Mouse (Mus musculus) left cerebral cortex, postnatal 14 days (tissue): ENCODE results near the gene Acvrl1. TPM values are rescaled to one million over a fixed set of nuclear protein-coding genes. Genes with fewer than 3 reads are reported as not detected.

ENCODE experiments used
- DNase-seq, 2 experiments: peaks; one replicate each; pipeline ENCODE4 v3.0.0; 2021 to 2022; ENCODE audit warnings: low spot score in 2 of 2, mixed read lengths in 1 of 2
- intact Hi-C: fragments of 180-260 bp; cut with DNase I; formaldehyde crosslinking; loops from one replicate; pipeline ENCODE4 v1.15.1; 2025
- total RNA-seq, 2 experiments: library from RNA; stranded (reverse); gene quantifications; 2 replicates each; pipeline ENCODE4 v1.2.3; 2021

Gene Acvrl1
- total RNA-seq, 2 experiments from 2014 or later = 12.9 to 17.1 TPM

DNA sequence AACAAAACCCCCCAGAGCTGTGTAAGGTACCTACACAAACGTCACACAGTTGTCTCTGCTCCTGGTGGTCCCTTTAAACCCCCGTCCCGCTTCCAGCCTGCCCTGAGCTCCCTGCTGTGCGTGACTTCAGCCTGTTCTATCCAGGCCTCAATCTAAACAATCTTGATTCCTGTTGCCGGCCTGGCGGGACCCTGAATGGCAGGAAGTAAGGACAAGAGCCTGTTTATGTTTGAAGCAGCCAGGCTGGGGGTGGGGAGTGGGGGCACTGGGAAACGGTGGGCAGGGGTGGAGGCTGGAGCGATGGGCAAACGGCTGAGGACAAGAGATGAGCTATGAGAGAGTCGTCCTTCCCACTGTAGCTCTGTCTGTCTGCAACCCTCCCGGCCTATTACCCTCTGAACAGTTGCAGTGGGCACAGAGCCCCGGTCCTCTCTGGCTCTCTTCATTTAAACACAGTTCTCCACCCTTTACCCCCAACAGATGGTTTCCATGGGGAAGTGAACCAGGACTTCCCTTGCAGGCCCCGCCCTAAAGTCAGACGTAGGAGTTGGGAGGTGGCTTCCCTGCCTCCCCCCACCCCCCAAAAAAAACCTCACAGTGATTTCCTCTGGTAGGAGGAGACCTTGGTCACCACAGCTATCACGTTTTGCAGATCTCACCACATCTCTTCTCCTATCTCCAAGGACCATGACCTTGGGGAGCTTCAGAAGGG, 5.8 kb downstream of the Acvrl1 start:
- intact Hi-C loops = no loop called here
- no peak for DNase-seq

DNA sequence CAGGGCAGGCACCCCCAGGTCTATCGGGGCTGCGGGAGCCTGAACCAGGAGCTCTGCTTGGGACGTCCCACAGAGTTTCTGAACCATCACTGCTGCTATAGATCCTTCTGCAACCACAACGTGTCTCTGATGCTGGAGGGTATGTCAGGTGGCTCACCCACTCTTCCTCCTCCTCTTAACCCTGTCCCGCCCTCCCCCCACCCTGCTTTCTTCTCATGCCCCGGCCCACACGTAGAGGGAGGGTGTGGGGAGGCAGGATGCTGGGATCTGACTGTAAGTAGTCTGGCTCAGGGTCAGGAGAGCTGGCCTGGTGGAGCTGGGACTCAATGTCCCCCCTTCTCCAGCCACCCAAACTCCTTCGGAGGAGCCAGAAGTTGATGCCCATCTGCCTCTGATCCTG, 7.1 kb downstream of the Acvrl1 start:
- intact Hi-C loops = no loop called here

DNA sequence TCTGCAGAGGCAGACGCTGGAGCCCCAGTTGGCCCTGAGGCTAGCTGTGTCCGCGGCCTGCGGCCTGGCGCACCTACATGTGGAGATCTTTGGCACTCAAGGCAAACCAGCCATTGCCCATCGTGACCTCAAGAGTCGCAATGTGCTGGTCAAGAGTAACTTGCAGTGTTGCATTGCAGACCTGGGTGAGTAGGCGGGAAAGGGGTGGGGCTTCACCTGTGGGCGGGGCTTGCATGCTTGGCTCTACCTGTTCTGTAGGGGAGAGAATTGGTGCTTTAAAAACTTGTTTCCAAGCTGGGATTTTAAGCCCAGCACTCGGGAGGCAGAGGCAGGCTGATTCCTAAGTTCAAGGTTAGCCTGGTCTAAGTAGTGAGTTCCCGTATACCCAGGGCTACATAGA, 9.1 kb downstream of the Acvrl1 start:
- no peak for DNase-seq
- intact Hi-C loops = no loop called here

More for the DNA sequence above, 7.1 kb downstream of the Acvrl1 start:
- no peak for DNase-seq

DNA sequence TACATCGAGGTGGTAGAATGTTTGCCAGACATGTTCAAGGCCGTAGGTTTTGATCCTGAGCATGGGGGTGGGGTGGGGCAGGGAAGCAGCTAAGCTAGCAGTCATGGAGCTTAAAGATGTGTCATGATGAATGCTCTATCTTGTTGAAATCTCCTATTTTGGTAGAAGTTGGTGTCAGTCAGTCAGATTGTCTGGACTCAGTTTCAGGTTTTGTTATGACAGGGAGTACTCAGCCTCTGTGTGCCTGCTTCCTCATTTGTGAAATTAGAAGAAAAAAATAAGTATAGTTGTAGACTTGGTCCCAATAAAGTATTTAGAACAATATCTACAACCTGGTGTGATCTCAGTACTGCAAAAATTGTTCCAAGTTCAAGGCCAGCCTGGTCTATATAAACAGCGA, 10.4 kb downstream of the Acvrl1 start:
- intact Hi-C loops = no loop called here
- DNase-seq = no peak

DNA sequence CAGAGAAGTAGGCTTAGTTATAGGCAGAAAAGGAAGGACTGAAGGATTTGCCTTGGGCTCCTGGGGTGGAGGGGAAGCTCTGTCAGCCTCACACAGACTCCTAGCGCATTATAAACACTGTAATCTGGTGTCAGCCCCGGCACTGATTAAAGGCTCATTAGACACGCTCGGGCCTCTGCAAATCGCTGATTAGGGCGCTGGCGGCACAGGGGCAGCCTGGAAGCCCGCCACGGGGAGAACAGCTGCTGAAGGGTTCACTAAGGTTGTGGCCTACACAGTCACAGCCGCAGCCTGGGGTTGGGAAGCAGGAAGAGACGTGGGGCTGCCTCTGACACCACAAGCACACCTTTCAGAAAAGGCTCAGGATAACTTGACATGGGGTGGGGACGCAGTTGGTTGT, 11.6 kb downstream of the Acvrl1 start:
- intact Hi-C loops = no loop called here
- no peak for DNase-seq

DNA sequence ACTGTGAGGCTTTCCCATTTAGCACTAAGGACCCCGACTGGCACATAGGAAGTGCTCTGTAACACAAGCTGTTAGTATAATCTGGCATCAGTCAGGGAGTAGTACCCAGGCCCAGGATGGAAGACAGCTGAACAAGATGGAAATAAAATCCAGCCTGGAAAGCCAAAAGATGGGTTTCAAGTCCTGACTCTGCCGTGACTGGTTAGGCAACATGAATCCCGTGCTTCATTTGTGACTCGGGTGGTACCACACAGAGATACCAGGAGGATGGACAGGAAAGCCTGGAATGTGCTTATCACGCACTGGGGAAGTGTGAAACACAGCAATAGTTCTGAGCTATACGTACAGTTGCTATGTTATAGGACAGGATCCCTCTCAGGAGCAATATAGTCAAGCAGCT, 12.3 kb downstream of the Acvrl1 start:
- intact Hi-C loops = no loop called here
- no peak for DNase-seq

DNA sequence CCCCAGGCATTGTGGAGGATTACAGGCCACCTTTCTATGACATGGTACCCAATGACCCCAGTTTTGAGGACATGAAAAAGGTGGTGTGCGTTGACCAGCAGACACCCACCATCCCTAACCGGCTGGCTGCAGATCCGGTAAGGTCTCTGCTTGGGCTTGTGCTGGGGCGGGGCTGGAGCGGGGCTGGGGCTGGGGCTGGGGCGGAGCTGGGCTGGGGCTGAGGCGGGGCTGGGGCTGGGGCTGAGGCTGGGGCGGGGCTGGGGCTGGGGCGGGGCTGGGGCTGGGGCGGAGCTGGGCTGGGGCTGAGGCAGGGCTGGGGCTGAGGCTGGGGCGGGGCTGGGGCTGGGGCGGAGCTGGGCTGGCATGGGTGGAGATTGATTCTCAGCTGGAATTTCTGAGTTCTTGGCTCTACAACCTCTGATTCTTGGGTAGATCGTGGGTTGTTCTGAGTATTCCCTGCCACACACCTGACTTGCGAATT, 12.8 kb downstream of the Acvrl1 start:
- DNase-seq = no peak
- intact Hi-C loops = no loop called here

DNA sequence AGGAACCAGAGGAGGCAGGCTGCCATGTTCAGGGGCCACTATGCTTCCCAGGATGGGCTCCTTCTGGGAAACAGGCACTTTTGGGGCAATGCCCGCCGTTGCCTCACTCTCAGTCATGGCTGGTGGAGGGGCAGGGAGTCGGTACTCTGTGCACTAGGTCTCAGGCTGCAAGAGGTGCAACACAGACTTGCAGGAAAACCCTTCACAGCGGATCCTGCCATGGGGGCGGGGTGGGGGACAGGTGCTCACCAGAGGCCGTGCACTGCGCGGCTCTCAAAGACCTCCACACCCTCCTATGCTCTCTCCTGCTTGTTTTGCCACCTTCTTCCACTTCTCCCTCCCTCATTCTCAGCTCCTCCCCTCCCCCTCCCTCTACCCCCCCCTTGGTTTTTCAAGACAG, 14.3 kb downstream of the Acvrl1 start:
- intact Hi-C loops = no loop called here
- no peak for DNase-seq

DNA sequence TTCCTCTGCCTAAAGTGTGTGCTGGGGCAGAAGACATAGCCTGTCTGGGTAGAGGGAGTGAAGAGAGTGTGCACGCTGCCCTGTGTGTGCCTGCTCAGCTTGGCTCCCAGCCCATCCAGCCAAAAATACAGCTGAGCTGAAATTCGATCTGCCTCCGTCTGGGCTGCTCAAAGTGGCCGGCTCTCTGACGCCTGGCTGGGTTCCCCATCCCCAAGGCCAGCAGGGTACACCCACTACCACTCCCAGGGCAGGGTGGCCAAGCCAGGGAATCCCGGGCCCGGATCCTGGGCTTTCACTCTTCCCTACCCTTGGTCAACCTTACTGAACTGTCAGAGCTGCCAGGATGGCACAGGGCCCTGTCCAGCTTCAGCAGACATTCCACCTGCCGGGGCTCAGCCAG, 15.2 kb downstream of the Acvrl1 start:
- intact Hi-C loops = no loop called here
- DNase-seq = peak; percentile 58 to 67

DNA sequence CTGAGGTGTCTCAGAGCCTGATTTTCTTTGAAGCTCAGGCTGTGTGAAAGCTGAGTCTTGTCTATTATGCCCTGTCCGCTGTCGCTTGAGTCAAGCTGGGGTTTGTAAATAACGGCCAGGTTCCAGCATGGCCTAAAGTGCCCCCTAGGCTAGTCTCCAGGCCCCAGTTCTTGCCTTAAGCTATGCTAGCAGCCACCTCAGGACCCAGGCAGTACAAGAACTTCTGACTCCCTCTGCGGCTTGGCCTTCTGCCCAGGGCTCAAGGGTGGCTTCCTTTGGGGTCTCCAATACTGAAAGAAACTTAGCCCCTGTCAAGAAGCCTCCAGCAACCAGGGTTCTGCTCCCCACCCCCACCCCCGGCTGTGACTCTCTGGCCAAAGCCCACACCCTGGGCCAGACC, 15.9 kb downstream of the Acvrl1 start:
- intact Hi-C loops = loop anchor here (2.0 kb wide), 1 partner anchor 31 kb away; the partner anchor contains the start of gene Acvr1b
- no peak for DNase-seq

DNA sequence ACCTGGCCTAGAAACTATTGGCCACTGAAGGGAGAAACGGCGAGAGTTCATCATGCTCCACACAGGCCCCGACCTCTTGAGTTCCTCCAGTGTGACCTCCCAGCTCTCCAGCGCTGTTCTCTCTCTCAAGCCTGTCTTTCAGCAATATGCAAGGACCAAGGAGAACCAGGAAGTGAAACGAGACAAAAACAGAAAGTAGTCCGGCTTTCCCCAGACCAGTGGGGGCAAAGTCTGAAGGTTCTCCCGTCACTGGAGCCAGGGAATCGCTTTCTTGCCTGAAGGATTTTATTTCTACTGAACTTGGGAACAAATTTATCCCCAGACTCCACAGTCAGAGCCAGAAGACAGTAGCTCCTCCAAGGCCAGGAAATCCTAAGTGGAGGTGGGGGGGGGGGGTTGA, 16.5 kb downstream of the Acvrl1 start:
- intact Hi-C loops = loop anchor here (2.0 to 5.0 kb wide), 2 partner anchors 30 to 53 kb away; partner anchors contain the start of gene Acvr1b
- no peak for DNase-seq

DNA sequence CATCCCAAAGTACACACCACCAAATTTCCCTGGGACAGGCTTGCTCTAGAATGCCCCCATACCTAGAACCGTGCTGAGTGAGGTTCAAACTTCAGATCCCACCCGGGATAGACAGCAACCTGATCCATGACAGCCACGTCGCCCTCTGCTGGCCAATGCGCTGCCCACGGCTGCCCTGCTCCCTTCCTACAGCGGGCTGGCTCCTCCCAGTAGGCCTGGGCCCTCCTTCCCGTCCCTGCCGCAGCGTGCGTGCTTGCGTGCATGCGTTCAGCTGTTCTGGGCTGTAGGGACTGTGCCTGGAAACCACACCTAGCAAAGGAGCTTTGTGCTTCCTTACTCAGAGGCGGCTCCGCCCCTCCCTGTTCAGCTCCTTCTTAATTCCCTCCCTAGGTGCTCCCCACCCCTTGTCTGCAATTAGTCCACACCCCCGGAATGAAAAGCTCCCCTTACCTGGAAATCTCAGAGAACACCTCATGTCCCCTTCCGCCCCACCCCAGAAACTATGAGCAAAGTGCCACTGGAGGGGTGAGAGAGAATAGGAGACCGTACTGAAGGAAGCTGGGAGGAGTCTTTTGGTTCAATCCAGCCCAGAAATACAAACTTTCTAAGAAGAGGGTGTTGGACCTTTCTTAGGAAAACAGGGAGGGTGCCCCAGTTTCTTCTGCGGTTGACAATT, 17.2 kb downstream of the Acvrl1 start:
- peak; percentile 95 to 97 for DNase-seq
- intact Hi-C loops = loop anchor here (2.0 to 5.0 kb wide), 2 partner anchors 29 to 52 kb away; partner anchors contain the start of gene Acvr1b

DNA sequence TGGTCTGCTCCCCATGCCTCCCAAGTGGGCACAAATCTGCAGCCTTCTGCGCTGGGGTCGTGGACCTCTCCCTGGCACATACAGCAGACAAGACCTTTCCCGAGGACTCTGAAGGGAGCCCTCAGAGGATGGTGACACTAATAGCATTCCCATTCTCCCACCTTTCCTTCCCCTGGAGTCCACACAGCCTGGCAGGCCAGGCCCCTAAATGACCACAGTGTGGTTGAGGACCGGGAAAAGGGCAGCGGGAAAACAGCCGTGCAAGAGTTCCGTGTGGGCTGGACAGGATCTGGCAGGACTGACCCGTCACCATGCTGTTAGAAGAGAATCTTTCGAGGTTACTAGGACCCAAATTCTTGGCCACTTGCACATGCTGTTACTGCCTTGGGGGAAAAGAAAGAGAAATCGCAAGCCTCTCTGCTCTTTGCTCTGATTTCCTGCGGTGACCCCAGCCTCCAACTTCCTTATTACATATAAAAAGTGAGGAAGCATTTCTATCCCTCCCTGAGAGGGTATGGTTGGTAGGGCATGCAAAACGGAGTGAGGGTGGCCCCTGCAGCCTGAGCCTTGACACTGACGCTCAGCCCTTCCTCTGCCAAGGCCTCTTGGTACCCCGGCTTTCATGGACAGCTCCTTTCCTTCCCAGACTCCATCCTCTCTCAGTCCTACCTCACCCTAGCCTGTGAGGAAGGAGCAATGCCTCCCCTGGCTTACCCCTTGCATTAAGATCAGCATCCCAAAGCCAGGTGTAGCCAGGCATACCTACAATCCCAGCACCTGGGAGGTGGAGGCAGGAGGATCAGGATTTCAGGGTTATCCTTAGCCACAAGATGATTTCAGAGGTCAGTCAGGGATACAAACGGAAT, 18.0 kb downstream of the Acvrl1 start:
- intact Hi-C loops = loop anchor here (5.0 kb wide), 1 partner anchor 51 kb away; no protein-coding TSS in a partner anchor
- no peak for DNase-seq

DNA sequence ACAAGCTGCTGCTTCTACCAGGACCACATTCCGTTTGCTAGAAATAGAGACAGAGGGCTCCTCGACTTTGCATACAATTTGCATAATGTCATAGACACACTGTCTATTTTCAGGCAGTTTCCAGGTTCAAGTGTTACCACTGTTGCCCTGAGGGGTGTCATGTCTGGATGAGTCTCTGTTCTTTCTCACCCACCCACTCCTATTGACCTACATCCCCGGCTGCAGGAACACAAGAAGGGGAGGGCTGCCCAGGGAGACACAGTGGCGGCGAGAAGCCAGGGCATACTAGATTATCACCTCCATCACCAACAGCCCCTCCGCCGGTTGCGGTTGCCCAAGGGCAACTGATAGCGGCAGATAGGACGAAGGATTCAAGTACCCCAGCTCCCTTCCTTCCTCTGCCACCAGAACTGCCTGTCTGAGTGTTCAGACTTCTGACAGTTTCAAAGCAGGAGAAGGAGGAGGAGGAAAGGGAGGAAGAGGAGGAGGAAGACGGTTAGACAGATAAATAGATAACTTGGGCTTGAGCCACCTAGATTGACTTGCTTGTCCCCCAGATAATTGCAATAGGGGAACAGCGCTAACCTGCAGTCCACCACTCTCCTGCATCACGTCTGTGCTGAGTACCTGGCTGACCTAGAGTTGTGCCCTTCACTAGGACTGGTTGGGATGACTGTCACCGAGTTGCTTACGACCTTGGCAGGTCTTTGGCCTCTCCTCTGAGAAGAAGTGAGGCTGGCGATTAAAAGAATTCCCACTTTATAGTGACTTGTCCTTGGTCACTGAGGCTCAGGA, 19.0 kb downstream of the Acvrl1 start:
- intact Hi-C loops = loop anchor here (5.0 kb wide), 1 partner anchor 50 kb away; no protein-coding TSS in a partner anchor

DNA sequence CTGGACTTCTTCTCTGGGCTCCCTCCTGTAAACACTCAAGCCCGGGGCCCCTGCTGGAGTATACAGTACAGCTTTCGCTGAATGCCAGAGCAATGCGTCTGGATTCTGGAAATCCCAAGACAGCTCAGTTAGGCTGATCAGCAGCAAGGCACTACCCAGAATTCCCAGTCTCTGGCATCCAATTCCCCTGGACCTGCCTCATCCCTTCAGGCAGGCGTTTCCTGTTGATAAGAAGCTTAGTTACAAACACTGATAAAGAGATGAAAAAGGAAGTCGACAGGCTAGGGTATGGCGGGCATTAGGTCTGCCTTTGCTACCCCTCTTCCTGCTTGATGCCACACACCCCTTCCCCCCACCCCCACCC, 19.6 kb downstream of the Acvrl1 start:
- DNase-seq = no peak
- intact Hi-C loops = loop anchor here (5.0 kb wide), 1 partner anchor 49 kb away; no protein-coding TSS in a partner anchor

More for the DNA sequence above, 19.0 kb downstream of the Acvrl1 start:
- peak; percentile 40 to 74 for DNase-seq

DNA sequence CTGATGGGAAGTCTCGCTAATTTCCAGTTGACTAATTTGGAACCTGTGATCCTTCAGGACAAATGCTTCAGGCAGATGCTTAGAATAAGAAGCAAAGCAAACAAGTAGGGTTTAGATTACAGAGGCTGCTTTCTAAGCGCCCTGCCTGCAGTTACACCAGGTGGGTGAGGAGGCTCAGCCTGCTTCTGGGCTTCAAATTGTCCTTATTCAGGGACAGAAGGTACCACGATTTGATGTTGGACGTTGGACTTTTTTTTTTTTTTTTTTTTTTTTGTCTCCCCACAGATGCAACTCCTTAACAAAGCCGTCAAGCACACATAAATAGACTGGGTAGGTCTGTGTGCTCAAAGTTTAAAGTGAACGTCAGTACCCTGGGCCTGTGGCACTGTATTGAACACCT, 20.3 kb downstream of the Acvrl1 start:
- DNase-seq = no peak
- intact Hi-C loops = loop anchor here (5.0 kb wide), 1 partner anchor 49 kb away; no protein-coding TSS in a partner anchor

DNA sequence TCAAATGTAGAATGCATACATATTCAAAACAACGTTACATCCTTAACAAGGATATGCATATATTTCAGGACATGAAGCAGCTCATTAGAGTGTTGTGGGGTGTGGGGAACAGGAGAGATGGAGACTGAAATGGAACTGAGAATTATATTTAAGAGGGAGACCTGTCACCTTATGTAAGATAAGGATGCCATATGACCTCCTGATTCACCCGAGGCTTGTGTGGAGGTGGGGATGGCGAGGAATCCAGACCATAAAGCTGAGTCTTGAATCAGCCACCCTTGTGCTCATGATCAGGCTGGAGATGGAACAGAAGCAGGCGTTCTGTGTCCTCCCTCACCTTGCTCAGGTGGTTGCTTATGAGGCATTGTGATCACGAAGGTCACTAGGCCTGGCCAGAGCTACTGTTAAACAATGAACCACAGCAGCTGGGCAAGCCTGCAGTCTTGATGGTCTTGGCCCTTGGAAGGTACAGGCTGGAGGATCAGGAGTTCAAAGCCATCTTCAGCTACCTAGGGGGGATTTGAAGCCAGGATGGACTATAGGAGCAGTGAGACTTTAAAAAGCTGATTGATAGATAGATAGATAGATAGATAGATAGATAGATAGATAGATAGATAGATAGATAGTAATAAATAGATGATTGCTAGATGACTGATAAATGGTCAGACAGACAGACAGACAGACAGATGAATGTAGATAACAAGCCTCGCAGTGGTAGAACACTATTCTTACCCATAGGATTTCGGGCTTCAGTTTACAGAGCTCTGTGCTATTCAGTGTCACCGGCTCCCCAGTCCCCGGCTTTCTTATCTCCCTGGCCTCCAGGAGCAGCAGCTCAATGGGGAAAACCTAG, 23.3 kb downstream of the Acvrl1 start:
- no peak for DNase-seq
- intact Hi-C loops = no loop called here
